ENCODE assay signal across 12 mouse cellular contexts in genomic region chr16:25220552-25220951, GRCm38 (mm10).
DNase-seq lines count a peak whose midpoint lies in the region; ATAC-seq lines count a peak whose summit lies in the region.
"Had no signal": no experiment of that assay in that cellular context is flagged by ENCODE, and none has a peak within 500 bp of the region (broad histone marks: within the 10 kb centered on the region; RNA-seq: fewer than 3 reads in every experiment).

No protein-coding gene starts in this region.

- no peaks in the 10 kb centered on the region for H3K27me3 ChIP-seq in midbrain, embryonic 16.5 days (ENCODE audit: control insufficient read depth, insufficient read depth, low read depth, low read length)
- H3K27me3 ChIP-seq: hindbrain, embryonic 15.5 days; limb, embryonic 15.5 days had no signal

- H3K4me2 ChIP-seq in midbrain, embryonic 16.5 days (ENCODE audit: low read length) = no peak overlapping the region
- H3K4me2 ChIP-seq: hindbrain, embryonic 15.5 days; limb, embryonic 15.5 days had no signal

- peak; percentile 27 for DNase-seq in urinary bladder, adult 2 months (ENCODE audit: low spot score)
- no peak for DNase-seq in urinary bladder, postnatal 10 days (ENCODE audit: low spot score)
- peak; percentile 91 for DNase-seq in fat pad, adult 2 months (ENCODE audit: extremely low read depth, low read depth, low spot score)
- DNase-seq in kidney, adult 9 months = peak; percentile 62
- DNase-seq in MN1 (ENCODE audit: low spot score) = no peak
- DNase-seq in cerebellum, adult 9-11 months = no peak
- DNase-seq: cerebellum, adult 2 months; right cerebral cortex, postnatal 14 days had no signal

- no peak overlapping the region for H3K4me3 ChIP-seq in midbrain, embryonic 16.5 days (ENCODE audit: low read depth, low read length)
- H3K4me3 ChIP-seq: hindbrain, embryonic 15.5 days; limb, embryonic 15.5 days had no signal

- no peaks in the 10 kb centered on the region for H3K9me3 ChIP-seq in midbrain, embryonic 16.5 days (replicated peaks; ENCODE audit: control insufficient read depth, low read length, poor library complexity, severe bottlenecking)
- H3K9me3 ChIP-seq: hindbrain, embryonic 15.5 days; limb, embryonic 15.5 days had no signal

- 89% methylated on average over 6 of the region's 6 CpGs for WGBS in midbrain, embryonic 16.5 days

- H3K27ac ChIP-seq in midbrain, embryonic 16.5 days (ENCODE audit: low read length) = no peak overlapping the region
- H3K27ac ChIP-seq: hindbrain, embryonic 15.5 days; limb, embryonic 15.5 days had no signal

- no peak for ATAC-seq in midbrain, embryonic 16.5 days
- ATAC-seq: activated CD4-positive, CD25-positive, alpha-beta regulatory T cell, adult 4 months had no signal

- no peaks in the 10 kb centered on the region for H3K36me3 ChIP-seq in midbrain, embryonic 16.5 days (ENCODE audit: control insufficient read depth, insufficient read depth, low read length)
- H3K36me3 ChIP-seq: hindbrain, embryonic 15.5 days; limb, embryonic 15.5 days had no signal

- no peaks in the 10 kb centered on the region for H3K4me1 ChIP-seq in midbrain, embryonic 16.5 days (ENCODE audit: control insufficient read depth, insufficient read depth, low read length)
- H3K4me1 ChIP-seq: hindbrain, embryonic 15.5 days; limb, embryonic 15.5 days had no signal

- no peak overlapping the region for H3K9ac ChIP-seq in midbrain, embryonic 16.5 days (ENCODE audit: low read depth, low read length)
- H3K9ac ChIP-seq: hindbrain, embryonic 15.5 days; limb, embryonic 15.5 days had no signal

Comparison
In these comparisons a context has a peak if more than half of its experiments do, and no peak if none do; other contexts are left out.
1. DNase-seq: peak in urinary bladder, adult 2 months (single experiment), fat pad, adult 2 months (single experiment) and kidney, adult 9 months (single experiment); none in urinary bladder, postnatal 10 days (single experiment), MN1 (single experiment) and cerebellum, adult 9-11 months (single experiment).